Mouse (Mus musculus): ENCODE measurements around the gene Nol12. TPM values are rescaled to one million over a fixed set of nuclear protein-coding genes. Genes with fewer than 3 reads are reported as not detected.

Nol12 gene
- polyA plus RNA-seq, 1 experiment: not detected

- TF ChIP-seq CTCF (IDR thresholded peaks at IDR 0.05; ENCODE audit: insufficient read depth, low read depth, low read length) (no peak), POLR2A (IDR thresholded peaks at IDR 0.05; ENCODE audit: insufficient read depth, low read depth, low read length) (no peak)
- 69% methylated on average over 8 of the region's 8 CpGs for WGBS
- Histone ChIP-seq H3K27ac (ENCODE audit: insufficient read depth, low read depth, low read length) (no peak overlapping the region), H3K4me3 (ENCODE audit: insufficient read depth, low read depth, low read length) (no peak overlapping the region), H3K4me1 (ENCODE audit: control insufficient read depth, insufficient read depth, low read length) (peaks cover 36% of the 10 kb centered on the region)
Observed at GRCm38 (mm10) chr15:78925129-78925528, 9.6 kb upstream of the Nol12 start.

- peak within 1 kb of the TSS; percentile 55 for H3K27ac ChIP-seq (ENCODE audit: insufficient read depth, low read depth, low read length)
- H3K4me3 ChIP-seq (ENCODE audit: insufficient read depth, low read depth, low read length): no peak within 1 kb of the TSS; the same call in 1 of the 2 replicates
- WGBS: 26% methylated on average over 20 of the region's 20 CpGs
- TF ChIP-seq CTCF (IDR thresholded peaks at IDR 0.05; ENCODE audit: insufficient read depth, low read depth, low read length): no peak
- no peak for TF ChIP-seq POLR2A (IDR thresholded peaks at IDR 0.05; ENCODE audit: insufficient read depth, low read depth, low read length)
- peaks cover 33% of the 10 kb centered on the region for H3K4me1 ChIP-seq (ENCODE audit: control insufficient read depth, insufficient read depth, low read length)
Observed at GRCm38 (mm10) chr15:78926021-78926919, 8.5 kb upstream of the Nol12 start, which contains the start of gene Lgals1. Gene Lgals1, plus strand, starts transcription at chr15:78926725.

GRCm38 (mm10) chr15:78927021-78927787 lies 7.5 kb upstream of the Nol12 start:
- Histone ChIP-seq H3K4me1 (ENCODE audit: control insufficient read depth, insufficient read depth, low read length) (peaks cover 33% of the 10 kb centered on the region), H3K4me3 (ENCODE audit: insufficient read depth, low read depth, low read length) (peak overlapping the region; percentile 41; the same call in 1 of the 2 replicates), H3K27ac (ENCODE audit: insufficient read depth, low read depth, low read length) (peak overlapping the region; percentile 55)
- WGBS: 45% methylated on average over 15 of the region's 15 CpGs
- no peak for TF ChIP-seq CTCF (IDR thresholded peaks at IDR 0.05; ENCODE audit: insufficient read depth, low read depth, low read length)
- no peak for TF ChIP-seq POLR2A (IDR thresholded peaks at IDR 0.05; ENCODE audit: insufficient read depth, low read depth, low read length)

- Histone ChIP-seq H3K27ac (ENCODE audit: insufficient read depth, low read depth, low read length) (peak overlapping the region; percentile 55), H3K4me3 (ENCODE audit: insufficient read depth, low read depth, low read length) (peak overlapping the region; percentile 41)
- no peak for TF ChIP-seq CTCF (IDR thresholded peaks at IDR 0.05; ENCODE audit: insufficient read depth, low read depth, low read length)
- TF ChIP-seq POLR2A (IDR thresholded peaks at IDR 0.05; ENCODE audit: insufficient read depth, low read depth, low read length): no peak
Observed at GRCm38 (mm10) chr15:78927788-78928457, 6.8 kb upstream of the Nol12 start.

GRCm38 (mm10) chr15:78928539-78928938 lies 6.2 kb upstream of the Nol12 start:
- 46% methylated on average over 8 of the region's 8 CpGs for WGBS
- no peak overlapping the region for H3K4me3 ChIP-seq (ENCODE audit: insufficient read depth, low read depth, low read length)
- TF ChIP-seq CTCF (IDR thresholded peaks at IDR 0.05; ENCODE audit: insufficient read depth, low read depth, low read length) (no peak), POLR2A (IDR thresholded peaks at IDR 0.05; ENCODE audit: insufficient read depth, low read depth, low read length) (no peak)
- peak overlapping the region; percentile 6; the same call in 1 of the 2 replicates for H3K27ac ChIP-seq (ENCODE audit: insufficient read depth, low read depth, low read length)
- peaks cover 33% of the 10 kb centered on the region for H3K4me1 ChIP-seq (ENCODE audit: control insufficient read depth, insufficient read depth, low read length)

More at GRCm38 (mm10) chr15:78927788-78928457, 6.8 kb upstream of the Nol12 start:
- WGBS: under 1% methylated on average over 30 of the region's 35 CpGs
- H3K4me1 ChIP-seq (ENCODE audit: control insufficient read depth, insufficient read depth, low read length): peaks cover 33% of the 10 kb centered on the region

GRCm38 (mm10) chr15:78930192-78930706 lies 4.5 kb upstream of the Nol12 start:
- Histone ChIP-seq H3K4me1 (ENCODE audit: control insufficient read depth, insufficient read depth, low read length) (peaks cover 31% of the 10 kb centered on the region), H3K4me3 (ENCODE audit: insufficient read depth, low read depth, low read length) (no peak overlapping the region), H3K27ac (ENCODE audit: insufficient read depth, low read depth, low read length) (no peak overlapping the region)
- 91% methylated on average over 6 of the region's 6 CpGs for WGBS
- TF ChIP-seq CTCF (IDR thresholded peaks at IDR 0.05; ENCODE audit: insufficient read depth, low read depth, low read length) (no peak), POLR2A (IDR thresholded peaks at IDR 0.05; ENCODE audit: insufficient read depth, low read depth, low read length) (no peak)

- Histone ChIP-seq H3K4me3 (ENCODE audit: insufficient read depth, low read depth, low read length) (no peak overlapping the region), H3K27ac (ENCODE audit: insufficient read depth, low read depth, low read length) (no peak overlapping the region), H3K4me1 (ENCODE audit: control insufficient read depth, insufficient read depth, low read length) (peaks cover 25% of the 10 kb centered on the region)
- TF ChIP-seq CTCF (IDR thresholded peaks at IDR 0.05; ENCODE audit: insufficient read depth, low read depth, low read length) (no peak), POLR2A (IDR thresholded peaks at IDR 0.05; ENCODE audit: insufficient read depth, low read depth, low read length) (no peak)
- WGBS: 91% methylated on average over 7 of the region's 7 CpGs
Observed at GRCm38 (mm10) chr15:78930801-78931426, 3.8 kb upstream of the Nol12 start.

- Histone ChIP-seq H3K4me1 (ENCODE audit: control insufficient read depth, insufficient read depth, low read length) (peaks cover 23% of the 10 kb centered on the region), H3K4me3 (ENCODE audit: insufficient read depth, low read depth, low read length) (no peak overlapping the region), H3K27ac (ENCODE audit: insufficient read depth, low read depth, low read length) (no peak overlapping the region)
- WGBS: 17% methylated on average over 3 of the region's 3 CpGs
- no peak for TF ChIP-seq POLR2A (IDR thresholded peaks at IDR 0.05; ENCODE audit: insufficient read depth, low read depth, low read length)
- no peak for TF ChIP-seq CTCF (IDR thresholded peaks at IDR 0.05; ENCODE audit: insufficient read depth, low read depth, low read length)
Observed at GRCm38 (mm10) chr15:78931577-78931976, 3.2 kb upstream of the Nol12 start.
